Mouse (Mus musculus) activated CD4-positive, CD25-positive, alpha-beta regulatory T cell (primary cell): Measurements from ENCODE around the gene Fam189a1. TPM values are rescaled to one million over a fixed set of nuclear protein-coding genes. Genes with fewer than 3 reads are reported as not detected.

Experiments used
- polyA plus RNA-seq, 2 experiments: library from polyadenylated mRNA; unstranded; fragments of 100-300 nt; shearing (Covaris generic); gene quantifications; one replicate each; pipeline ENCODE4 v1.2.1; 2017

Gene Fam189a1
- under 1 TPM in 1 of 2 experiments, not detected in 1; 0.05 TPM for polyA plus RNA-seq

GRCm38 (mm10) chr7:65156514-65156911 is at the start of gene Fam189a1:
Fam189a1 (minus strand) TSS chr7:65156570.

GRCm38 (mm10) chr7:64872743-64873241 is 283.6 kb downstream of the Fam189a1 start, which contains the start of gene Nsmce3:
Nsmce3 (minus strand) TSS chr7:64872997.

